Mouse (Mus musculus) retina, postnatal 7 days (tissue): ENCODE measurements around the gene Cdh22.
A peak's percentile ranks its signal among the peaks of the same experiment; 100 is the strongest.

Source experiments
- DNase-seq: peaks from one replicate; pipeline ENCODE4 v3.0.0-alpha.2; 2012; ENCODE audit warnings: low read depth, low spot score

The Cdh22 gene

GRCm38 (mm10) chr2:165250903-165251302, 16.2 kb upstream of the Cdh22 start:
- DNase-seq = no peak

DNA sequence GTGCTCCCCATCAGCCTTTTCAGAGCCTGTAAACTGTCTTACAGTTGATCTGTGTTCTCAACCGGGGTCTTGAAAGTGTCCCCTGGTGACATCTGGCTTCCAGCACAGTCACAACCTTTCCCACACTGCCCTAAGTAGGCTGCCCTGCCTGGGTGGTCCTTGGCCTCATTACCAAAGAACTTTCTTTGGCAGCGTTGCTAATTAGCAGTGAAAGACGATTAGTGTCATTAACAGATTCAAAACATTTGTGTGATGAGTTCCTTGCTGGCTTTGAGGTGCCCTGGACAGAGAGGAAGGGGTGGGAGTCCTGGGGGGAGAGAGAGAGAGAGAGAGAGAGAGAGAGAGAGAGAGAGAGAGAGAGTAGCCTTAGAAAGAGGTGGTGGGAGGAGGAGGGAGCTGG, 14.3 kb upstream of the Cdh22 start:
- peak; percentile 57 for DNase-seq

- DNase-seq = no peak
These were observed 11.7 kb upstream of the Cdh22 start for GRCm38 (mm10) chr2:165246349-165246748.

DNA sequence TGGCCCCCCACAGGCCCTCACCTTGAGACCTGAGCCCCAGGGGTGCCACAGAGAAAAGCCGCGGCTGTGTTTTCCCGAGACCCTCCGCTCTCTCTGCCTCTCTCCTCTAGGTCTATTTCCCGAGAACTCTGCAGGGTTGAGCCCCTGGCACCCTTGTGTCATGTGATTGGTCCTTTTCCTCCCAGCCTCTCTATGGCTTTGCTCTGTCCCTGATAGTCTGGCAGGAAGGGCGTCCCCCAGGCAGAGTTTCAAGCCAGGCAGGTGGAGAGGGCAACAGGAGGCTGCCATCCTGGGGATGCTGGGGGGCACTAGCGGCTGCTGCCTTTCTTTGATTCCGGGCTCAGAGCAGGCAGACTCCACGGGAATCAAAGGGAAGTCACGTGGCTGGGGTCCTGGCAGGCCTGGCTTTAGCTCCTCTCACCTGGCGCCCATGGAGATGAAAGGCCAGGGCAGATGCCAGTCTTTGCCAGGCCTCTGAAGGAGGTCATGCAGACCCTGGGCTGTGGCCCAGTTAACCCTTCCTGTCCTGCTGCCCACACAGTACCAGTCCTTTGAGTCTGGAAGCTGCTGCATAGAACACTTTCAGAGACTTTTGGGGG, 8.6 kb upstream of the Cdh22 start:
- DNase-seq = no peak

DNA sequence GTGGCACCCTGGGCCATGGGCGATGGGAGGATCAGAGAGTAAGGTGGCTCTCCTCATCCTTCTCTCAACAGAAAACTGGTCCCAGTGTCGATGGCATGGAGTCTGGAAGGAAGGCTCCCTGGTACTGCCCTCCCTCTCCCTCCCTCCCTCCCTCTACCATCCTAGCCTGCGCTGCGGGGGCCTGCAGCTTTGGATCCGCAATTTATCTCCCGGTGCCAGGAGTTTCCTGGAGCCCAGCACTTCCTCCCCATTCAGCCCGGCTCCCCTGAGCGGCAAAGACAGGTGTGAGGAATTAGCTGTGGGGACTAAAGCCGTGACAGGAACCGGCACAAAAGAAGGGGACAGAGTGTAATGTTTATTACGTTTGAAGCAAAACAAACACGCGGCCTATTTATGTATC, 7.9 kb upstream of the Cdh22 start:
- DNase-seq = no peak

DNA sequence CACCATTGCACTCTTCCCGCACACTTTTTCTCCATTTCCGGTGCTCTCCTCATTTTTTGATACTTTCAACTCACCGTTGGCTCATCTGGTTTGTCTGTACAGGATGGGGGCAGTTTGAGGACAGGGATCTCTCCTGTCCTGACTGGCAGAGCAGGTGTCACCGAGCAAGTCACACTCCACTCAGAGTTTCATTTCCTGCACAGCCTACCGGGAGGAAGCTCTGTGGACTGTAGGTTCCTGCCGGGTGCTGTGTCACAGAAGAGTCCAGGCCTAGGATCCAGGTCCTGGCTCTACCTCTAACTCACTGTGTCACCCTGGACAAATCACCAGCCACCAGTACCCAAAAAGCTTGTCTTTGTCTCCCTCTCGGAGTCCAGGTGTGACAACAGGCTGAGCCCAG, 7.1 kb upstream of the Cdh22 start:
- no peak for DNase-seq

DNA sequence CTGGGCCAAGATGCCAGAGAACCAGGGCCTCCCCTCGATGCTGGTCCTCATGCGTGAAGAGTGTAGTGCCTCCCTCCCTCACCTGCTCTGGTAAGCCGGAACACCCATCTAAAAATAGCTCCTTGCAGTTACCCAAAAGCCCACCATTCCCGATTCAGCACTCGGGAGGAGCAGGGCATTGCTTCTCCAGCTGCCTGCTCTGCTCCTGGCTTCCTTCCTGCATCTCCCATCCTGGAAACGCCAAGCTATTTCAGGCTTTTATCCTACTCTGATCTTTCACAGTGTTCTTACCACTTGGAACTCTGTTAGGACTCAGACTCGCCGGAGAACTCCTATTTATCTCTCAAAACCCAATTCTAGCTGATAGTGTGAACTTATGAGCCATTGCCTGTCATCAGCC, 5.7 kb upstream of the Cdh22 start:
- DNase-seq = no peak

DNA sequence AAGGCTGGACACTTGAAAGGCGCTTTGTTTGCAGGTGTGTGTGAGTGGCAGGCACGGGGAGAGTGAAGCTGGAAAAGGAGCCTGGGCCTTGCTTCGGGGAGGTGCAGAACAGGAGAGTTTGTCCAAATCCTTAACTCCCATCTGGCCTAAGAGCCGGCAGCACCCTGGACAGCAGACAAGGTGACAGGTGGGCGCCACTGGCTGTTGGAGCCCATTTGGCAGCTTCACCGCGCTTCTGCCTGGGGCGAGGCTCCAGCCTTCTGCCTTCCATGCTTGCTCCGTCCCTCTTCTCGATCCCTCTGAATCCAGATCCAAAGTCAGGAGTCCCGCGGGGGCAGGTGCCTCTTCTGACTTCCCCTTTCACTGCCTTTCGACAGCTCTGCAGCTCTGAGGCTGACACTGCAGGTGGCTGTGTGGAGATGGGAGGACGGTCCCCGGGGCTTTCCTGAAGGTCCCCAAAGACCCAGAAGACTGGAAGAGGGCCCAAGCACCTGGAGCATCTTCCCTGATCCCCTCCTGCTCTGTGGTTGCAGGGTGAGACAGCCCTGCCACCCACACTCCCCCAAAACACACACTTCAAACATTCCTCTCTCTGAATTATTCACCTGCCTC, 5.0 kb upstream of the Cdh22 start:
- no peak for DNase-seq

DNA sequence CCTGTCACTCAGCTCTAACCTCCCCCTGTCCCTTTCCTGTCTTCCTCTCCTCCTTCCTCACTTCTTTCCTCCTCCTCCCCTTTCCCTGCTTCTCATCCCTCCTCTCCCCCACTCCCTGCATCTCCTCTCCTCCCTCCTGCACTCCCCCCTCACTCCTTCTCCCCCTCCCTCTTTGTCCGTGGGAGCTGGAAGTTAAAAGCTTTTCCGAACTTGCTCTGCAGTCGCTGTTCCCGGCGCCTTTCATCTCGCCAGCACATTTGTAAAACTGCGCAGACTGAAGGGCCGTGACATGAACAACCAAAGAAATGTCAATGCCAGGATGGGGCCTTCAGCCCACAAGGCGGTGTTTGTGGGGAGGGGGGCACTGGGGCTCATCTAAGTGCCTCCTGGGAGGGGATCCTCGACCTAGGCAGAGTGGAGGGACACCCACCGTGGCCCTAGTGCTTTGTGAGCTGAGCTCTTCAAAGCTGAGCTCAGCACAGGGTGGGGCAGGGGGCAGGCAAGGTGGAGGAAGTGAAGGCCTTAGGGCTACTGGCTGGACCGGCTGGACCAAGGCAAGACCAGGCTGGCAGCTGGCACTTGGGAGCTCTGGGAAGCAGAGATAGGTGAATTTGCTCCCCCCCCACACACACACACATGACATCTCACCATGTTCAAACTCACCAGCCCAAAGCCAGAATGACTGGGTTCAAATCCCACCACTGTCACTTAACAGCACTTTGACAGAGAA, 3.9 kb upstream of the Cdh22 start:
- no peak for DNase-seq

GRCm38 (mm10) chr2:165234291-165234612, 401 bp downstream of the Cdh22 start:
- no peak for DNase-seq

GRCm38 (mm10) chr2:165233491-165234290, 962 bp downstream of the Cdh22 start:
- DNase-seq = no peak

DNA sequence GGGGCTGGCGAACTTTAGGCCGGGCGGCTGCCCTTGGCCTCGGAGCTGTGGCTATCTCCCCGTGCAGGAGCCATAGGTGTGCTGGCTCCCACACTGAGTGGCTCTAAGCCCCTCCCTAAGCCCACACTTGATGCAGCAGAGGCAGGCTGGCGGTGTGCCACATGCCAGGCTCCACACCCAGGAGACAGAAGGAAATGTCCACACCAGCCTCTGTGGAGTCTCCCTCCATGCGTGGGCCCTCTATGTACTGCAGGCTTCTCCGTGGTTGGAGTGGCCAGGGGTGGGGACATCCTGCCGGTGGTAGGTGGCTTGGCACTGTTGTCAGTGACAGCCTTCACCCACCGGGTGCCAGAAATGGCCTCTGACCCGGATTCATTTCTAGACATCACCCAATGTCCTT, 5.6 kb downstream of the Cdh22 start:
- DNase-seq = no peak

- no peak for DNase-seq
These were observed 10.8 kb downstream of the Cdh22 start for GRCm38 (mm10) chr2:165223837-165224236.

DNA sequence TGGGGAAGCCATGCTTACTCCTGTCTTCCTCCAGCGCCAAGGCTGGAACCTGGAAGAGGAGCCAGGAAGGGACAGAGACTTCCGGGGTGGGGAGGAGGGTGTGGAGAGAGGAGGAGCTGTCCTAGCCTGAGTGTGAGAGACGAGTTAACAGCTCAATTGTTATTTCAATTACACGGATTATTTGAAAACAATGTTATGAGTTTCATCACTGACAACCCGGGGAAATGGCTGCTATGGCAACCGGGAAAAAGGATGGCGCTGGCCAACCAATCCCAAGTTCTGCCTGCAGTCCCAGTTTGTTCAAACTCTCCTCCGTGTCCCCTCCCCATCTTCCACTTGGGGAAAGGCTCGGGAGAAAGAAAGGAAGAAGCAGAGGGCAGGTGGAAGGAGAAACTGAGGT, 12.7 kb downstream of the Cdh22 start:
- DNase-seq = no peak

- no peak for DNase-seq
These were observed 14.2 kb downstream of the Cdh22 start for GRCm38 (mm10) chr2:165220347-165220945.

GRCm38 (mm10) chr2:165218954-165219353, 15.7 kb downstream of the Cdh22 start:
- no peak for DNase-seq

GRCm38 (mm10) chr2:165217361-165218149, 17.1 kb downstream of the Cdh22 start:
- DNase-seq = no peak

DNA sequence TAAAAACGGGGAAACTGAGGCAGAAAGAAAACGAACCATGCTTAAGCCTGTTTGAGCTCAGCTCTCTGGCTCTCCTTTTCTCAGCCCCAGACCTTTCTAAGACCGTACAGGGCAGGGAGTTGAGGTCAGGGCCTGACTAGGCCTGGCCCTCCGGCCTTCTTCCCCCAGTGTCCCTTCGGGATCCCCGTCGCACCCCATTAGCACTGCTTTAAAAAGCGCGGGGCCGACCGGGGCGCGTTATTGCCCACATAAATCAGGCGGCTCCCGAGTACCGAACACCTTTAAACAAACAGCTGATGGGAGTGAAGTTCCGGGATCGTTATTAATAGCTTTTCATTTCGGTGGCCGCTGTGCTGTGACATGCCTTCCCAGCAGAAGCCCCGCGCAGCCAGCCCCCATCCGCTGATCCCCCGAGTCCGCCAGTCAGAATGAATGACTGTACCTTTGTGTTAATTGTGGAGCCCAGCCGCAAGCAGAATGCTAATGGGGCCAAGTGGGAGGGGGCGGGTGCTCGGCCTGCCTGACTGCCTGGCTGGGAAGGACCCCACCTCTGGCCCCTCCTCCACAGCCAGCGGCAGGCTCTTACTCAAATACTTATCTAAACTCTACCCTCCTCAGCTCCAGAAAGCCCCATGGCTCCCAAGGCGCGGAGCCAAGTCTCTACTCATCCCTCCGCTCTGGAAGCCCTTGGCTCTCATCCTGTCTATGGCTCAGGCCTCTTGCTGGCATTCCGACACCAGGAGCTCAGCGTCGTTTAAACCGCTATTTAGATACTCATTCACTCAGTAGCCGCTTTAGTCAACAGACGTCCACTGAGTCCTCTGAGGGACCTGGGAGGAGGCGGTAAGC, 19.3 kb downstream of the Cdh22 start:
- DNase-seq = no peak

GRCm38 (mm10) chr2:165211426-165212079, 23.1 kb downstream of the Cdh22 start:
- no peak for DNase-seq

- no peak for DNase-seq
These were observed 23.7 kb downstream of the Cdh22 start for GRCm38 (mm10) chr2:165210948-165211347.
